Mouse (Mus musculus) right cerebral cortex, postnatal 4 days (tissue): ENCODE measurements around the gene Pbrm1.
A peak's percentile ranks its signal among the peaks of the same experiment; 100 is the strongest.

Source experiments
- DNase-seq: peaks from one replicate; pipeline ENCODE4 v3.0.0-alpha.2; 2022

Gene Pbrm1

GRCm38 (mm10) chr14:31134015-31135000 lies 115.4 kb downstream of the Pbrm1 start:
- DNase-seq = peak; percentile 3

- DNase-seq = peak; percentile 1
Observed at GRCm38 (mm10) chr14:31135495-31136410, 116.8 kb downstream of the Pbrm1 start.

- DNase-seq = no peak
Observed at GRCm38 (mm10) chr14:31136411-31137280, 117.7 kb downstream of the Pbrm1 start.

- no peak for DNase-seq
Observed at GRCm38 (mm10) chr14:31137281-31137595, 118.3 kb downstream of the Pbrm1 start.

GRCm38 (mm10) chr14:31137791-31138190 lies 118.9 kb downstream of the Pbrm1 start:
- no peak for DNase-seq

GRCm38 (mm10) chr14:31138219-31138896 lies 119.4 kb downstream of the Pbrm1 start:
- no peak for DNase-seq

- no peak for DNase-seq
Observed at GRCm38 (mm10) chr14:31138897-31139429, 120.0 kb downstream of the Pbrm1 start.

GRCm38 (mm10) chr14:31139666-31140065 lies 120.7 kb downstream of the Pbrm1 start:
- no peak for DNase-seq

GRCm38 (mm10) chr14:31140141-31140540 lies 121.2 kb downstream of the Pbrm1 start:
- DNase-seq = no peak

GRCm38 (mm10) chr14:31141011-31141410 lies 122.1 kb downstream of the Pbrm1 start:
- no peak for DNase-seq

GRCm38 (mm10) chr14:31145694-31146093 lies 126.8 kb downstream of the Pbrm1 start:
- DNase-seq = no peak

- no peak for DNase-seq
Observed at GRCm38 (mm10) chr14:31160196-31161150, 141.5 kb downstream of the Pbrm1 start.

GRCm38 (mm10) chr14:31161191-31161590 lies 142.3 kb downstream of the Pbrm1 start:
- DNase-seq = no peak

- DNase-seq = no peak
Observed at GRCm38 (mm10) chr14:31161638-31162037, 142.7 kb downstream of the Pbrm1 start.

- DNase-seq = no peak
Observed at GRCm38 (mm10) chr14:31164067-31164466, 145.1 kb downstream of the Pbrm1 start.

- no peak for DNase-seq
Observed at GRCm38 (mm10) chr14:31165010-31165409, 146.1 kb downstream of the Pbrm1 start.

- no peak for DNase-seq
Observed at GRCm38 (mm10) chr14:31165458-31165857, 146.5 kb downstream of the Pbrm1 start.

GRCm38 (mm10) chr14:31165991-31166630 lies 147.2 kb downstream of the Pbrm1 start:
- DNase-seq = no peak

GRCm38 (mm10) chr14:31166827-31167226 lies 147.9 kb downstream of the Pbrm1 start:
- DNase-seq = no peak

- no peak for DNase-seq
Observed at GRCm38 (mm10) chr14:31168425-31168824, 149.5 kb downstream of the Pbrm1 start, which contains the start of gene Stab1. Gene Stab1, minus strand, starts transcription at chr14:31168641.
